Mouse (Mus musculus): ENCODE results near the gene 2810004N23Rik. TPM values are rescaled to one million over a fixed set of nuclear protein-coding genes. Genes with fewer than 3 reads are reported as not detected.

Gene 2810004N23Rik
- total and polyA plus RNA-seq, 2 experiments from 2014 or later: 20.3 to 20.6 TPM

DNA sequence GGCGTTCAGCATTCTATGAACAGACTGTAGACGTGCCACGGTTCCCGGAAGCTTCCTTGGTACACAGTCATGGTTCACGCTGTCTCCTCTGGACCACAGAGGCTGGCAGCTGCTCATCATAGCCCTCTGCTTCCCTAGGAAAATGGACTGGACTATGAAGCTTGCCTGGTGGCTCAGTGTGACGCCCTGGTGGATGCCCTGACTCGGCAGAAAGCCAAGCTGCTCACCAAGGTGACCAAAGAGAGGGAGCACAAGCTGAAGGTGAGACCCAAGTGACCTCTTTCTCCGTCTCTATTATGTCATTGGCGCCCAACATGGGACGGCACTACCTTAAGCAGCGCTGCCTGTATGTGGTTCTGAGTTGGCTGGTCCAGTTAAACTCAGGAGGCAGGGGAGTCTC lies 46.1 kb downstream of the 2810004N23Rik start:
- no peak for TF ChIP-seq CTCF (IDR thresholded peaks at IDR 0.05)
- H3K27me3 ChIP-seq (ENCODE audit: insufficient read depth, low read length): no peaks in the 10 kb centered on the region
- H3K4me2 ChIP-seq (ENCODE audit: low read depth, low read length, poor library complexity, severe bottlenecking): no peak overlapping the region
- H3K9me3 ChIP-seq (ENCODE audit: low read length): no peaks in the 10 kb centered on the region
- H3K27ac ChIP-seq (ENCODE audit: low read depth, low read length): no peak overlapping the region
- no peak overlapping the region for H3K4me3 ChIP-seq (ENCODE audit: low read depth, low read length)
- no peak overlapping the region for H3K9ac ChIP-seq (replicated peaks; ENCODE audit: low read length, poor library complexity, severe bottlenecking)
- H3K36me3 ChIP-seq (ENCODE audit: insufficient read depth, low read length): peaks cover 42% of the 10 kb centered on the region
- ATAC-seq (ENCODE audit: low FRiP score) (no peak), DNase-seq (ENCODE audit: low spot score) (no peak)
- WGBS: 91% methylated on average over 11 of the region's 11 CpGs
- no peaks in the 10 kb centered on the region for H3K4me1 ChIP-seq (ENCODE audit: insufficient read depth, low read length)

DNA sequence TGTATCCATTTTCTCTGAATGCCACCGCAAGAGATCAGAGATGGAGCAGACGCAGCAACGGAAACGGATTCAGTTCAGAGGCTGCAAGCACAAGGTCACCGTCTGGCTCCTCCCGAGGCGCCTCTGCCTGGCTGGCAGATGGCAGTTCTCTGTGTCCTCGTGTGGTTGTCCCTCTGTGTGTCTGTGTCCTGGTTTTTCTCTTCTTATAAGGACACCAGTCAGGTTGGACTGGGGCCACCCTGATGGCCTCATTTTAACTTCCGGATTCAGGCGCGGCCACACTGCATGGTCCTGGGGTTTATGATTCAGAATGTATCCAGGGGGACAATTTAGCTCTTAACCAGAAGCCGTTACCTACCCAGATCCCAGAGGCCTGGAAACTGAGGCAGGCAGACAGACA lies 47.0 kb downstream of the 2810004N23Rik start:
- Histone ChIP-seq H3K9ac (replicated peaks; ENCODE audit: low read length, poor library complexity, severe bottlenecking) (no peak overlapping the region), H3K9me3 (ENCODE audit: low read length) (no peaks in the 10 kb centered on the region), H3K36me3 (ENCODE audit: insufficient read depth, low read length) (peaks cover 39% of the 10 kb centered on the region), H3K27me3 (ENCODE audit: insufficient read depth, low read length) (no peaks in the 10 kb centered on the region), H3K4me1 (ENCODE audit: insufficient read depth, low read length) (0 out of 2 replicates have a peak, but pooled peaks cover under 1% of the 10 kb centered on the region), H3K27ac (ENCODE audit: low read depth, low read length) (no peak overlapping the region), H3K4me2 (ENCODE audit: low read depth, low read length, poor library complexity, severe bottlenecking) (no peak overlapping the region), H3K4me3 (ENCODE audit: low read depth, low read length) (no peak overlapping the region)
- ATAC-seq (ENCODE audit: low FRiP score): no peak
- 96% methylated on average over 12 of the region's 12 CpGs for WGBS
- TF ChIP-seq CTCF (IDR thresholded peaks at IDR 0.05): no peak
- DNase-seq (ENCODE audit: low spot score): no peak

DNA sequence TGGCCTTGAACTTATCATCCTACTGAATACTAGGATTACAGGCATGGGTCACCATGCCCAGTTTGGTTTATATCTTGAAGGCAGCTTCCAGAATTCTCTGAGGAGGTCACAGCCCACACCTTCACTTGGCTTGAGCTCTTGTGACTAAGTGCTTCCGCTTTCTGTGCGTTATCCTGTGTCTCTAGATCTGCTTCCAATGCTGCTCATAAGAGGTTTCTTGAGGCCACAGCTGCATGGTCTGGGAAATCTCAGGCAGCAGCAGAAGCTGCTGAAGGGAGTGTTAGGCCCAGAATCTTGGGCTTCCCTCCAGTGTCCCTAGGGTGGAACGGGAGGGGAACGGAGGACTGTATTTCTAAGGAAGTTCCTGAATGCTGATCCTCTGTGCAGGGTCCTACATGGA lies 49.6 kb downstream of the 2810004N23Rik start:
- TF ChIP-seq CTCF (IDR thresholded peaks at IDR 0.05): no peak
- H3K4me2 ChIP-seq (ENCODE audit: low read depth, low read length, poor library complexity, severe bottlenecking): no peak overlapping the region
- ATAC-seq (ENCODE audit: low FRiP score): no peak

DNA sequence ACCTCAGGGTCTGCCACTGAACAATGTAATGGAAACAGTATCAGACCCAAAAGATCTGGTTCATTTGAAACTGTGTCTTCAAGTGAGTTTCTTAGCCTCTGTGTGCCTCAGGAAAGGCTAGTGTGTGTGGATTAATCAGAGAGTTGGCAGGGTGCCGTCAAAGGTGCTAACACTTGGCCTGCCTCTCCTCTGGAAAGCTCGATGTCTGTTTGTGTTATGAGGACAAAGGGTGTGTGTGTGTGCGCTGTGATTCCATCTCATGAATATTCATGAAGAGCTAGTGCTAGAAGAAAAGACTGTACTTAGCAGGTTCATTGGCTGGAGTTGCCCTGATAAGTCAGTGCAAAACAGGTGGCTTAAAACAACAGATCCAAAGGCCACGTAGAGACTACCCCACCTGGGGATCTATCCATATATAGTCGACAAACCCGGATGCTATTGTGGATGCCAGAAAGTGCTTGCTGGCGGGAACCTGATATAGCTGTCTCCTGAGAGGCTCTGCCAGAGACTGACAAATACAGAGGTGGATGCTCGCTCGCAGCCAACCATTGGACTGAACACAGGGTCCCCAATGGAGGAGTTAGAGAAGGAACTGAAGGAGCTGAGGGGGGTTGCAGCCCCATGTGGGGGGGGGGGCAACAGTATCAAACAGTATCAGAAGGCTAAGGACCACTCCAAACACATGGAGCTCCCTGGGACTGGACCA lies 52.1 kb downstream of the 2810004N23Rik start:
- WGBS: 26% methylated on average over 9 of the region's 9 CpGs
- H3K4me1 ChIP-seq (ENCODE audit: insufficient read depth, low read length): peaks cover 4% of the 10 kb centered on the region; the same call in 1 of the 2 replicates
- H3K9me3 ChIP-seq (ENCODE audit: low read length): no peaks in the 10 kb centered on the region
- no peak overlapping the region for H3K27ac ChIP-seq (ENCODE audit: low read depth, low read length)
- no peaks in the 10 kb centered on the region for H3K27me3 ChIP-seq (ENCODE audit: insufficient read depth, low read length)
- no peak overlapping the region for H3K4me3 ChIP-seq (ENCODE audit: low read depth, low read length)
- H3K4me2 ChIP-seq (ENCODE audit: low read depth, low read length, poor library complexity, severe bottlenecking): no peak overlapping the region
- H3K36me3 ChIP-seq (ENCODE audit: insufficient read depth, low read length): peaks cover 9% of the 10 kb centered on the region
- ATAC-seq (ENCODE audit: low FRiP score): no peak
- peak; percentile 28 for DNase-seq (ENCODE audit: low spot score)
- H3K9ac ChIP-seq (replicated peaks; ENCODE audit: low read length, poor library complexity, severe bottlenecking): no peak overlapping the region
- TF ChIP-seq CTCF (IDR thresholded peaks at IDR 0.05): no peak

More for the DNA sequence above, 49.6 kb downstream of the 2810004N23Rik start:
- no peaks in the 10 kb centered on the region for H3K9me3 ChIP-seq (ENCODE audit: low read length)
- no peak overlapping the region for H3K9ac ChIP-seq (replicated peaks; ENCODE audit: low read length, poor library complexity, severe bottlenecking)
- H3K36me3 ChIP-seq (ENCODE audit: insufficient read depth, low read length): peaks cover 20% of the 10 kb centered on the region
- DNase-seq (ENCODE audit: low spot score): no peak
- H3K27me3 ChIP-seq (ENCODE audit: insufficient read depth, low read length): no peaks in the 10 kb centered on the region
- WGBS: 95% methylated on average over 4 of the region's 4 CpGs
- H3K4me3 ChIP-seq (ENCODE audit: low read depth, low read length): no peak overlapping the region
- H3K4me1 ChIP-seq (ENCODE audit: insufficient read depth, low read length): peaks cover 4% of the 10 kb centered on the region; the same call in 1 of the 2 replicates
- H3K27ac ChIP-seq (ENCODE audit: low read depth, low read length): no peak overlapping the region

DNA sequence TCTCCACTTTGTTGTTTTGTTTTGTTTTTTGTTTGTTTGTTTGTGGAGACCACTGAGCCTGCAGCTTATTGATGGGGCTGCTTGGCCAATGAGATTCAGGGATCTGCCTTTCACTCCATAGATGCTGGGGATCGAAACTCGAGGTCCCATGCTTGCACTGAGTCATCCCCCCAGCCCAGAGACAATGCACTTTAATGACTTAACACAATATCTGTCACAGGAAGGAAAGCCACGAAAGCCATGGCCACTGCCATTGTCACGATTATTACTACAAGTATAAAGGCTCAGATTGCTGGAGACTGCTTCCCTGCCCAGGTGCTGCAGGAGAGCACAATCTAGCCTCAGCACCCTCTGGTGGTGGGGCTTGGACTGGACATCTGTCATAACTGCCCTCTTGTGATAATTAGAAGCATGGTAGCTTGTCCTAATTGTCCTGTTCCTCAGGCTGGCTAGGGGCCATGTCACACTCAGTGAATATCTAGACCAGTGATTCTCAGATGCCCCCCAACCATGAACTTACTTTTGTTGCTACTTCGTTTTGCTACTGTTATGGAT lies 52.8 kb downstream of the 2810004N23Rik start:
- TF ChIP-seq CTCF (IDR thresholded peaks at IDR 0.05): peak; percentile 48
- peaks cover 4% of the 10 kb centered on the region; the same call in 1 of the 2 replicates for H3K4me1 ChIP-seq (ENCODE audit: insufficient read depth, low read length)
- no peak overlapping the region for H3K9ac ChIP-seq (replicated peaks; ENCODE audit: low read length, poor library complexity, severe bottlenecking)
- H3K27ac ChIP-seq (ENCODE audit: low read depth, low read length): no peak overlapping the region
- ATAC-seq (ENCODE audit: low FRiP score): no peak
- H3K9me3 ChIP-seq (ENCODE audit: low read length): no peaks in the 10 kb centered on the region
- 56% methylated on average over 5 of the region's 5 CpGs for WGBS
- H3K4me3 ChIP-seq (ENCODE audit: low read depth, low read length): no peak overlapping the region
- no peaks in the 10 kb centered on the region for H3K27me3 ChIP-seq (ENCODE audit: insufficient read depth, low read length)
- peaks cover 4% of the 10 kb centered on the region for H3K36me3 ChIP-seq (ENCODE audit: insufficient read depth, low read length)
- DNase-seq (ENCODE audit: low spot score): no peak
- no peak overlapping the region for H3K4me2 ChIP-seq (ENCODE audit: low read depth, low read length, poor library complexity, severe bottlenecking)

DNA sequence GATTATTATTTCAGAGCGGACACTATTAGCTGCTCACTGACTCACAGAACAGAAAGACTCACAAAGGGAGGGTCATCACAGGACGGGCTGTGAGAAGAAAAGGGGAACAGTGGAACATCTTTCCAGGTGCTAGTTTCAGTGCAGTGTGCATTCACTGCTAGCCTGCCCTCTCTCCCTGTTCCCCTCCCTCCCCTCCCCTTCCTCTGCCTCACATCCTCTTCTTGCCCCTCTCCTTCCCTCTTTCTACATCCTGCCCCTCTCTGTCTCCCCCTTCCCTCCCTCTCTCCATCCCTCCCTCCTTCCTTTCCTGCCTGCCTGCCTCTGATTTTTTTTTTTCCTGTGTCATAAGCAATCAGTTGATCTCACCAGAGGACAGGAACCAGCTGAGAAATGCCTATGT lies 53.5 kb downstream of the 2810004N23Rik start:
- Histone ChIP-seq H3K4me2 (ENCODE audit: low read depth, low read length, poor library complexity, severe bottlenecking) (no peak overlapping the region), H3K4me1 (ENCODE audit: insufficient read depth, low read length) (peaks cover 4% of the 10 kb centered on the region; the same call in 1 of the 2 replicates), H3K36me3 (ENCODE audit: insufficient read depth, low read length) (no peaks in the 10 kb centered on the region), H3K27me3 (ENCODE audit: insufficient read depth, low read length) (no peaks in the 10 kb centered on the region), H3K4me3 (ENCODE audit: low read depth, low read length) (no peak overlapping the region), H3K27ac (ENCODE audit: low read depth, low read length) (no peak overlapping the region), H3K9me3 (ENCODE audit: low read length) (no peaks in the 10 kb centered on the region), H3K9ac (replicated peaks; ENCODE audit: low read length, poor library complexity, severe bottlenecking) (no peak overlapping the region)
- DNase-seq (ENCODE audit: low spot score): no peak
- no peak for TF ChIP-seq CTCF (IDR thresholded peaks at IDR 0.05)
- no peak for ATAC-seq (ENCODE audit: low FRiP score)
- 42% methylated on average over 2 of the region's 2 CpGs for WGBS
